Mouse (Mus musculus) midbrain, embryonic 10.5 days (tissue): ENCODE data around the gene Tmem267. TPM values are rescaled to one million over a fixed set of nuclear protein-coding genes. Genes with fewer than 3 reads are reported as not detected.
"Not testable (repeated sequence)": the region's sequence is repeated elsewhere in the genome, so short reads cannot be mapped to it uniquely, and the experiment has no call there.

ENCODE experiments used
- DNase-seq: peaks from one replicate; pipeline ENCODE4 v3.0.0-alpha.2; 2017; ENCODE audit warnings: low spot score
- H3K27ac ChIP-seq: fragments of 300-500 bp; sonication (generic); replicated peaks from 2 replicates; pipeline ENCODE4 v1.5.1; 2016; ENCODE audit warnings: mild to moderate bottlenecking
- H3K27me3 ChIP-seq: fragments of 300-500 bp; sonication (generic); 2 replicates; pipeline ENCODE4 v1.6.1; 2016; ENCODE audit warnings: low read depth, mild to moderate bottlenecking; ENCODE audit not compliant: poor library complexity, severe bottlenecking
- H3K36me3 ChIP-seq: fragments of 300-500 bp; sonication (generic); 2 replicates; pipeline ENCODE4 v1.6.1; 2016; ENCODE audit warnings: mild to moderate bottlenecking, moderate library complexity
- H3K4me1 ChIP-seq: fragments of 300-500 bp; sonication (generic); 2 replicates; pipeline ENCODE4 v1.6.1; 2016
- H3K4me3 ChIP-seq: fragments of 300-500 bp; sonication (generic); 2 replicates; pipeline ENCODE4 v1.5.1; 2016; ENCODE audit warnings: mild to moderate bottlenecking, moderate library complexity
- H3K9me3 ChIP-seq: fragments of 300-500 bp; sonication (generic); replicated peaks from 2 replicates; pipeline ENCODE4 v1.6.1; 2016; ENCODE audit warnings: mild to moderate bottlenecking
- WGBS: fragments of 180-500 bp; shearing (Covaris S2); methylation state at CpG from one replicate; pipeline ENCODE4 v1.1.7; 2016; 5-methylcytosine and 5-hydroxymethylcytosine counted together
- polyA plus RNA-seq: library from polyadenylated mRNA; unstranded; fragments of >200 nt; fragmentation: Nextera tagmentation; extraction: Ambion mirVana; gene quantifications from 2 replicates; pipeline ENCODE4 v1.2.1, GENCODE M21; 2016

The Tmem267 gene
- polyA plus RNA-seq, 1 experiment from 2014 or later = 2.7 TPM

GRCm38 (mm10) chr13:119596321-119597211 lies 108.7 kb downstream of the Tmem267 start:
- not testable (repeated sequence) for H3K27ac ChIP-seq, H3K4me1 ChIP-seq, H3K27me3 ChIP-seq, H3K4me3 ChIP-seq, H3K36me3 ChIP-seq
- 71% methylated on average over 16 of the region's 16 CpGs for WGBS
- peak; percentile 81 for DNase-seq
- peaks cover 15% of the 10 kb centered on the region for H3K9me3 ChIP-seq

GRCm38 (mm10) chr13:119598466-119598865 lies 110.6 kb downstream of the Tmem267 start:
- H3K36me3 ChIP-seq, H3K4me3 ChIP-seq, H3K27me3 ChIP-seq, H3K27ac ChIP-seq, H3K4me1 ChIP-seq: not testable (repeated sequence)
- peaks cover 15% of the 10 kb centered on the region for H3K9me3 ChIP-seq
- peak; percentile 44 for DNase-seq

GRCm38 (mm10) chr13:119599066-119599465 lies 111.2 kb downstream of the Tmem267 start:
- not testable (repeated sequence) for DNase-seq, H3K27ac ChIP-seq, H3K27me3 ChIP-seq, H3K36me3 ChIP-seq, H3K4me3 ChIP-seq, H3K4me1 ChIP-seq
- peaks cover 21% of the 10 kb centered on the region for H3K9me3 ChIP-seq
- 71% methylated on average over 12 of the region's 12 CpGs for WGBS

GRCm38 (mm10) chr13:119599498-119599897 lies 111.7 kb downstream of the Tmem267 start:
- not testable (repeated sequence) for DNase-seq
- WGBS = 57% methylated on average over 2 of the region's 2 CpGs
- peaks cover 25% of the 10 kb centered on the region for H3K9me3 ChIP-seq

GRCm38 (mm10) chr13:119600166-119600565 lies 112.3 kb downstream of the Tmem267 start:
- not testable (repeated sequence) for H3K27ac ChIP-seq, H3K27me3 ChIP-seq, H3K4me3 ChIP-seq, H3K36me3 ChIP-seq, H3K4me1 ChIP-seq
- peaks cover 28% of the 10 kb centered on the region for H3K9me3 ChIP-seq
- DNase-seq = peak; percentile 80

More at GRCm38 (mm10) chr13:119599498-119599897, 111.7 kb downstream of the Tmem267 start:
- not testable (repeated sequence) for H3K27me3 ChIP-seq, H3K36me3 ChIP-seq, H3K4me3 ChIP-seq, H3K27ac ChIP-seq, H3K4me1 ChIP-seq

GRCm38 (mm10) chr13:119602688-119603331 lies 115.0 kb downstream of the Tmem267 start:
- H3K27me3 ChIP-seq, H3K4me1 ChIP-seq, H3K4me3 ChIP-seq, H3K36me3 ChIP-seq, H3K27ac ChIP-seq: not testable (repeated sequence)
- 54% methylated on average over 13 of the region's 13 CpGs for WGBS
- peaks cover 13% of the 10 kb centered on the region for H3K9me3 ChIP-seq
- peak; percentile 83 for DNase-seq

GRCm38 (mm10) chr13:119603890-119604289 lies 116.1 kb downstream of the Tmem267 start:
- not testable (repeated sequence) for H3K27ac ChIP-seq, H3K27me3 ChIP-seq, H3K4me3 ChIP-seq, H3K36me3 ChIP-seq, H3K4me1 ChIP-seq, DNase-seq
- WGBS = 92% methylated on average over 8 of the region's 8 CpGs
- H3K9me3 ChIP-seq = peaks cover 13% of the 10 kb centered on the region

GRCm38 (mm10) chr13:119604322-119604721 lies 116.5 kb downstream of the Tmem267 start:
- peaks cover 13% of the 10 kb centered on the region for H3K9me3 ChIP-seq
- 92% methylated on average over 8 of the region's 9 CpGs for WGBS
- H3K36me3 ChIP-seq, H3K27ac ChIP-seq, H3K4me3 ChIP-seq, H3K4me1 ChIP-seq, DNase-seq, H3K27me3 ChIP-seq: not testable (repeated sequence)

- no peaks in the 10 kb centered on the region for H3K36me3 ChIP-seq
- H3K27me3 ChIP-seq = no peaks in the 10 kb centered on the region
- no peak for DNase-seq
- WGBS = 86% methylated on average over 3 of the region's 3 CpGs
- H3K4me1 ChIP-seq = no peaks in the 10 kb centered on the region
- H3K9me3 ChIP-seq = no peaks in the 10 kb centered on the region; the same call in 1 of the 2 replicates
- no peak overlapping the region for H3K27ac ChIP-seq
- no peak overlapping the region for H3K4me3 ChIP-seq
Observed at GRCm38 (mm10) chr13:119618841-119619240, 131.0 kb downstream of the Tmem267 start.

- H3K9me3 ChIP-seq = no peaks in the 10 kb centered on the region; the same call in 1 of the 2 replicates
- H3K4me3 ChIP-seq = no peak overlapping the region
- H3K36me3 ChIP-seq = no peaks in the 10 kb centered on the region
- no peaks in the 10 kb centered on the region for H3K27me3 ChIP-seq
- no peak for DNase-seq
- no peak overlapping the region for H3K27ac ChIP-seq
- no peaks in the 10 kb centered on the region for H3K4me1 ChIP-seq
- 87% methylated on average over 3 of the region's 3 CpGs for WGBS
Observed at GRCm38 (mm10) chr13:119619735-119620134, 131.9 kb downstream of the Tmem267 start.

- DNase-seq = no peak
- Histone ChIP-seq H3K36me3 (no peaks in the 10 kb centered on the region), H3K9me3 (no peaks in the 10 kb centered on the region; the same call in 1 of the 2 replicates), H3K4me3 (no peak within 1 kb of the TSS), H3K27me3 (no peaks in the 10 kb centered on the region), H3K4me1 (no peaks in the 10 kb centered on the region), H3K27ac (no peak within 1 kb of the TSS)
- 85% methylated on average over 6 of the region's 6 CpGs for WGBS
Observed at GRCm38 (mm10) chr13:119623634-119624033, 135.8 kb downstream of the Tmem267 start, which contains the start of gene Ccl28. TSS of gene Ccl28 (plus strand) at chr13:119623819.

- 87% methylated on average over 5 of the region's 5 CpGs for WGBS
- not testable (repeated sequence) for H3K36me3 ChIP-seq, H3K4me1 ChIP-seq, H3K4me3 ChIP-seq, H3K27me3 ChIP-seq, H3K27ac ChIP-seq, H3K9me3 ChIP-seq, DNase-seq
Observed at GRCm38 (mm10) chr13:119625952-119626351, 138.1 kb downstream of the Tmem267 start.
